Mouse (Mus musculus): ENCODE data around the gene Naa60. TPM values are rescaled to one million over a fixed set of nuclear protein-coding genes. Genes with fewer than 3 reads are reported as not detected.

Gene Naa60
- total RNA-seq, 2 experiments from 2014 or later: 33.9 to 72.5 TPM

Other genes starting within 250 kb of the Naa60 start
- 41.7 and 43.9 TPM in 2 replicates for gene Mefv, start 154.3 kb upstream of the Naa60 start, total RNA-seq (2014; fragmentation: Nextera tagmentation)
- 61.1 and 63.4 TPM in 2 replicates for gene Mefv, start 154.3 kb upstream of the Naa60 start, total RNA-seq (2017)
- gene Zfp263, start 128.3 kb upstream of the Naa60 start, total RNA-seq (2014; fragmentation: Nextera tagmentation): 26.5 and 43.4 TPM in 2 replicates
- 44.7 and 56.1 TPM in 2 replicates for gene Zfp263, start 128.3 kb upstream of the Naa60 start, total RNA-seq (2017)
- not detected in 2 replicates for gene Olfr15, start 41.5 kb upstream of the Naa60 start, total RNA-seq (2014; fragmentation: Nextera tagmentation)
- not detected in 2 replicates for gene Olfr15, start 41.5 kb upstream of the Naa60 start, total RNA-seq (2017)
- 0.64 and 1.4 TPM in 2 replicates for gene Zfp174, start 25.1 kb upstream of the Naa60 start, total RNA-seq (2014; fragmentation: Nextera tagmentation)
- gene Zfp174, start 25.1 kb upstream of the Naa60 start, total RNA-seq (2017): 0.60 and 0.77 TPM in 2 replicates
- 9.9 and 10.0 TPM in 2 replicates for gene Zfp597, start 12.2 kb downstream of the Naa60 start, total RNA-seq (2014; fragmentation: Nextera tagmentation)
- gene Zfp597, start 12.2 kb downstream of the Naa60 start, total RNA-seq (2017): 8.2 and 11.8 TPM in 2 replicates
- gene Gm20695, start 12.3 kb downstream of the Naa60 start, total RNA-seq (2014; fragmentation: Nextera tagmentation): 1.3 and 7.0 TPM in 2 replicates
- 1.4 TPM in 1 of 2 replicates, not detected in the other for gene Gm20695, start 12.3 kb downstream of the Naa60 start, total RNA-seq (2017)
- gene 1700037C18Rik, start 36.3 kb downstream of the Naa60 start, total RNA-seq (2014; fragmentation: Nextera tagmentation): 0.77 and 1.6 TPM in 2 replicates
- gene 1700037C18Rik, start 36.3 kb downstream of the Naa60 start, total RNA-seq (2017): 0.69 and 6.2 TPM in 2 replicates
- gene Cluap1, start 36.4 kb downstream of the Naa60 start, total RNA-seq (2014; fragmentation: Nextera tagmentation): 23.1 and 23.8 TPM in 2 replicates
- 41.5 and 45.6 TPM in 2 replicates for gene Cluap1, start 36.4 kb downstream of the Naa60 start, total RNA-seq (2017)
- 1.0 and 1.4 TPM in 2 replicates for gene Nlrc3, start 104.3 kb downstream of the Naa60 start, total RNA-seq (2014; fragmentation: Nextera tagmentation)
- 0.13 and 0.52 TPM in 2 replicates for gene Nlrc3, start 104.3 kb downstream of the Naa60 start, total RNA-seq (2017)
- 29.0 and 43.4 TPM in 2 replicates for gene Slx4, start 131.4 kb downstream of the Naa60 start, total RNA-seq (2014; fragmentation: Nextera tagmentation)
- 22.3 TPM in 2 replicates for gene Slx4, start 131.4 kb downstream of the Naa60 start, total RNA-seq (2017)
- gene Dnase1, start 164.6 kb downstream of the Naa60 start, total RNA-seq (2014; fragmentation: Nextera tagmentation): not detected in 2 replicates
- gene Dnase1, start 164.6 kb downstream of the Naa60 start, total RNA-seq (2017): 0.04 TPM in 1 of 2 replicates, not detected in the other
- 121 and 126 TPM in 2 replicates for gene Trap1, start 205.5 kb downstream of the Naa60 start, total RNA-seq (2014; fragmentation: Nextera tagmentation)
- gene Trap1, start 205.5 kb downstream of the Naa60 start, total RNA-seq (2017): 149 and 178 TPM in 2 replicates

All from granulocyte monocyte progenitor cell, adult 5-6 weeks (primary cell).